Mouse (Mus musculus): Measurements from ENCODE around the gene Uaca.
"Not testable (repeated sequence)": the region's sequence is repeated elsewhere in the genome, so short reads cannot be mapped to it uniquely, and the experiment has no call there.

Gene Uaca

GRCm38 (mm10) chr9:60794841-60795351 lies 554 bp downstream of the Uaca start:
- no peak for DNase-seq (ENCODE audit: low read depth, low spot score)

GRCm38 (mm10) chr9:60796076-60796475 lies 1.7 kb downstream of the Uaca start:
- DNase-seq (ENCODE audit: low read depth, low spot score) = no peak

GRCm38 (mm10) chr9:60797126-60797525 lies 2.8 kb downstream of the Uaca start:
- DNase-seq (ENCODE audit: low read depth, low spot score) = no peak

- no peak for DNase-seq (ENCODE audit: low read depth, low spot score)
Observed at GRCm38 (mm10) chr9:60799061-60799460, 4.7 kb downstream of the Uaca start.

GRCm38 (mm10) chr9:60800663-60801382 lies 6.5 kb downstream of the Uaca start:
- no peak for DNase-seq (ENCODE audit: low read depth, low spot score)

GRCm38 (mm10) chr9:60801746-60802145 lies 7.4 kb downstream of the Uaca start:
- DNase-seq (ENCODE audit: low read depth, low spot score) = no peak

GRCm38 (mm10) chr9:60802341-60802740 lies 8.0 kb downstream of the Uaca start:
- DNase-seq (ENCODE audit: low read depth, low spot score) = no peak

GRCm38 (mm10) chr9:60806021-60806420 lies 11.7 kb downstream of the Uaca start:
- DNase-seq (ENCODE audit: low read depth, low spot score) = no peak

GRCm38 (mm10) chr9:60807996-60808395 lies 13.7 kb downstream of the Uaca start:
- no peak for DNase-seq (ENCODE audit: low read depth, low spot score)

- DNase-seq (ENCODE audit: low read depth, low spot score) = no peak
Observed at GRCm38 (mm10) chr9:60813139-60813880, 19.0 kb downstream of the Uaca start.

- DNase-seq (ENCODE audit: low read depth, low spot score) = no peak
Observed at GRCm38 (mm10) chr9:60815502-60815901, 21.2 kb downstream of the Uaca start.

GRCm38 (mm10) chr9:60817585-60817984 lies 23.2 kb downstream of the Uaca start:
- no peak for DNase-seq (ENCODE audit: low read depth, low spot score)

GRCm38 (mm10) chr9:60818582-60818981 lies 24.2 kb downstream of the Uaca start:
- not testable (repeated sequence) for DNase-seq (ENCODE audit: low read depth, low spot score)

- DNase-seq (ENCODE audit: low read depth, low spot score) = peak; percentile 24
Observed at GRCm38 (mm10) chr9:60819340-60819739, 25.0 kb downstream of the Uaca start.

GRCm38 (mm10) chr9:60821501-60821900 lies 27.2 kb downstream of the Uaca start:
- no peak for DNase-seq (ENCODE audit: low read depth, low spot score)

GRCm38 (mm10) chr9:60822681-60823080 lies 28.3 kb downstream of the Uaca start:
- no peak for DNase-seq (ENCODE audit: low read depth, low spot score)

GRCm38 (mm10) chr9:60825506-60825905 lies 31.2 kb downstream of the Uaca start:
- DNase-seq (ENCODE audit: low read depth, low spot score) = no peak

- no peak for DNase-seq (ENCODE audit: low read depth, low spot score)
Observed at GRCm38 (mm10) chr9:60826759-60827158, 32.4 kb downstream of the Uaca start.

- DNase-seq (ENCODE audit: low read depth, low spot score) = no peak
Observed at GRCm38 (mm10) chr9:60828196-60828595, 33.9 kb downstream of the Uaca start.

- DNase-seq (ENCODE audit: low read depth, low spot score) = no peak
Observed at GRCm38 (mm10) chr9:60829610-60830009, 35.3 kb downstream of the Uaca start.

- DNase-seq (ENCODE audit: low read depth, low spot score) = no peak
Observed at GRCm38 (mm10) chr9:60830079-60830478, 35.7 kb downstream of the Uaca start.

- no peak for DNase-seq (ENCODE audit: low read depth, low spot score)
Observed at GRCm38 (mm10) chr9:60832233-60832632, 37.9 kb downstream of the Uaca start.

- DNase-seq (ENCODE audit: low read depth, low spot score) = no peak
Observed at GRCm38 (mm10) chr9:60836151-60836550, 41.8 kb downstream of the Uaca start.

Data from CD4-positive helper T cell, adult 2 months (primary cell).